Mouse (Mus musculus) erythroid progenitor cell, adult 5-6 weeks (primary cell): ENCODE results near the gene Rorc. TPM values are rescaled to one million over a fixed set of nuclear protein-coding genes. Genes with fewer than 3 reads are reported as not detected.

Source experiments
- ATAC-seq: replicated peaks from 2 replicates; pipeline ENCODE4 v1.8.0; 2016; ENCODE audit warnings: moderate number of reproducible peaks, mild to moderate bottlenecking, moderate TSS enrichment, inconsistent platforms; ENCODE audit not compliant: poor library complexity, low FRiP score, severe bottlenecking
- total RNA-seq, 2 experiments: library from RNA; stranded (forward) in 1 of 2; stranded (reverse) in 1 of 2; fragments of 150-400 nt in 1 of 2; fragments of 186-747, 209-891 nt in 1 of 2; gene quantifications; 2 replicates each; pipeline versions ENCODE4 v1.2.3 to v1.2.4; 2015 to 2017; ENCODE audit warnings: low replicate concordance in 2 of 2

Rorc gene
- total RNA-seq (2015; ENCODE audit: low replicate concordance), result 2.2 TPM in 1 of 2 replicates, not detected in the other
- not detected in 2 replicates for total RNA-seq (2017; ENCODE audit: low replicate concordance)

DNA sequence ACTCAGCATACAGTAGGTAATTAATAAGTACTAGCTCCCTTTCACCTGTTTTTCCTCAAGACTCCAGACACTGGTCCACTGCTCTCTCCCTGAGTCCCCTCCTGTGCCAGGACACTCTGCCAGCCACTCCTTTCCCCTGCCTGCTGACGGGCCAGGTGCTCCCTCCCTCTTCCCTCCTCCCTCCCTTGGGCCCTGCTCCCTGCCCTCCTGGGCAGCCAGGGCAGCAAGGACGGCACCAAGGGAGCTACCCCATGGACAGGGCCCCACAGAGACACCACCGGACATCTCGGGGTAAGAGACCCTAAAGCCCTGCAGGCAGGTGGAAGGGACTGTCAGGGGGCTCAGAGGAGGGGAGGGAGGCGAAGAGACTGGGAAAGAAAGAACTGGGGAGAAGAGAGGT is at the start of gene Rorc:
Gene Rorc, plus strand, starts transcription at position 154 of the 400 bp plus-strand sequence.
- no peak for ATAC-seq

DNA sequence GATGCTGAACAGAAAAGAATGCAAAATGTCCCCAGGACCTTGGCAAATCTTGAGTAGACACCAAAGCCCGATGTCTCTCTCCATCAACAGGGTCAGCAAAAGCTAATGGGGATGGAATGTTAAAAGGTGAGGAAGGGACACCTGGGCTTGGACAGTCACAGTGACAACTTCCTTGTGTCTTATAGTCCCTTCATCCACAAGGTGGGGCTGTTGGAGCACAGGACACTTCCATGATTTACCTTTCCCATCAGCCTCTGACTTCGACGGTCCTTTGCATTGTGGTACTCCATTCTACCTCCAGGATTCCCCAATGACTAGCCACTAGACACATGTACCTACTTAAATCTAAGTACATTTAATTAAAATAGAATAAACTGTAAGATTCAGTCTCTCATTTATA is 43.9 kb upstream of the Rorc start:
- ATAC-seq, result no peak

DNA sequence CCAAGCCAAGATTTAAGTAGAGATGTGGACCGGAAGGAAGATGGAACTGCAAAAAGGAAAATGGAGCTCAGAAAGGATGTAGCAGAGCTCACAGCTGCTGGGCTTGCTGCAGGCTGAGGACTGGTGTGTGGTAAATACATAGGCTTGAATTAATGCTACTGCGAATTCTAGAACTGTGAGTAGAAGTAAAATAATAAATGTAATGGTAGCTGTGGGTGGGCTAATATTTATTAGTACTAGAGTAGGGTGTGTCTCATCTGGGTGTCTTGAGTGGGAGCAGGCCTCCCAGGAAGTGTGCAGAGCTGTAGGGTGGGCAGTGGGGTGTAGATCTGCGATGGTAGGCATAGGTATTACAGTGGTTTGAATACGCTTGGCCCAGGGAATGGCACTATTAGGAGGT is 38.2 kb upstream of the Rorc start:
- ATAC-seq, result 0 out of 2 replicates have a peak, but pooled peaks have one; percentile 52

DNA sequence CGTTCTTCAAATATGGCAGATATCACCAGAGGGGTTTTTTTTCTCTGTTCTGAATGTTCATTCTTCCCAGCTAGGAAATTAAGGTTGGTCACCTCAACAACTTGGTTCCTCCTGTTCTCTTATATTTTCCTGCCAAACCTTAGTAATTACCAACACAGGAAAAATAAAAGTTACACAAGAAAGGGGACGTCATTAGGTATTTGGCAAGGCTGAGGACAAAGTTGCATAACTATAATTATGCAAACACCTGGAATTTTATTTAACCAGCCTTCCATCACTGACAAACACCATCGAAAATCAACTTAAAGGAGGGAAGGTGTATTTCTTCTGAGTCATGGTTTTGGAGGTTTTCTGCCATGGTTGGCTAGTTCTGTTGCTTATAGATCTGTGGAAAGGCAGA is 34.1 kb upstream of the Rorc start:
- ATAC-seq, result no peak

DNA sequence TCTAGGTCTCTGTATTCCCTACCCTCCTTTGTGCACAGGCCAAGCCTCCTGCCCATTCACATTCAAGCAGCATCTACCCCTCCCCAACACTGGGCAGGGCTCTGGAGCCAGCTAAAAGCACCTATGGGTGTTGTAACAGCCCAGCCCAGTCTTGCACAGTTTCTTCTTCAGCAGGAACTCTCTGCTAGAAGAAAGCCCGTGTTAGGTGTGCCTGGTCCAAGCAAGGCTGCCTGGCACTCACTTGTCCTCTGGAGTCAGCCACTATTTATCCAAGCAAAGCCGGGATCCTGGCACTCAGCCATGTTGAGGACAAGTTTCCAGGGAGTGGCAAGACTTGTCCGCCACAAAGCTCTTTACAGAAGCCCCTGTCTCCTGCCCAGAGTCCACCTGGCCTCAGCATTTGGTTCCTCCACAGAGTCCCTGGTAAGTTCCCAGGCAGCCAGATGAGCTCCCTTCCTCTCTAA is 30.6 kb upstream of the Rorc start, which contains the start of gene Them5:
Gene Them5, plus strand, starts transcription at position 141 of the 464 bp plus-strand sequence.
- ATAC-seq, result no peak

DNA sequence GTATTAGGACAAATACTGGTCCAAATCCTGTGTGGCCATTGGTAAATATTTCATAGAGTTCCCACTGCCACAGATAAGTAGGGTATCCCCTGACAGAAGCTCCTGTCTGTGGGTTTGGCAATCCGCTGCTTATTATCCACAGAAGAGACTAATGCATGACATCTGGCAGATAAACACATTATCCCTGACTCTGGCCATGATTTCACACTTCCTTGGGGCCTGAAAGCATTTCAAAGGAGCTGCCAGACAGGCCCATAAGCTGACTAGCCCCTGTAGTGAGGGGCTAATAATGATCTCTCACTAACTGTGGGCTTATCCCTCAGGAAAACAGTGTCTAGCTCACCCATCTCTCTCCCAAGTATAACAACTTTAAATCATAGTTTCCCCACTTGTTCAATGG is 30.0 kb upstream of the Rorc start:
- ATAC-seq, result no peak

DNA sequence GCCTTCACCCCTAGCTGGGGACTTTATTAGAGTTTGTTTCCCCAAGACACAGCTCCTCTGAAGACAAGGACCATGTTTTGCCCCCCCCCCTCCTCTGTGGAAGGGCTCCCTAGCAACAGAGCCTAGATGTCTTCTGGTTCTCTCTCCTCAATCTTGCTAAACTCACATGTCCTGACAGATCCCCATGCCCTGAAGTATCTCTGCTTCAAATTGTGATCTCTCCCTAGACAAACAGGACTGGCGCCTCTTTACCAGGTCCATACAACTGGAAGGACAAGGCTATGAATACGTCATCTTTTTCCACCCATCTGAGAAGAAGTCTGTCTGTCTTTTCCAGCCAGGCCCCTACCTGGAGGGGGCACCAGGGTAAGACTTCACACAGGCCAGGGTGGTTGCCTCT is 28.4 kb upstream of the Rorc start:
- no peak for ATAC-seq

DNA sequence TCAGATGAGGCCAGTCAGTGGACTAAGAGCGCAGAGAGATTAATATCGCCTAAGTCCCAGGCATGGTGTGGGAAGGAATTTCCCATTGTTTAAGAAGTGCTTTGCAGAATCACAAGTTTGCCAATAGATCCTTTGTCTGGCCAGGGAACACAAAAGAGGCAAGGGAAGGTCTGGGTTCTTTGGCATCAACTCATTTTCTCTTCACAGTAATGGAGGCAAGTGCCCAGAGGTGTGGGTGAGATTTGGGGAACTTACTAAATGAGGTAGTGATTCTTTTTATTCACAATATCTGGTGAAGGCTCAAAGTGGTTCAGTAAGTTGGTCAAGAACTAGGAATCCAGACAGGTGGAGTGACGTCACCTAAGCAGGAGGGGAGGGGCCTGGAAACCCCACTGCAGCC is 27.7 kb upstream of the Rorc start:
- no peak for ATAC-seq

DNA sequence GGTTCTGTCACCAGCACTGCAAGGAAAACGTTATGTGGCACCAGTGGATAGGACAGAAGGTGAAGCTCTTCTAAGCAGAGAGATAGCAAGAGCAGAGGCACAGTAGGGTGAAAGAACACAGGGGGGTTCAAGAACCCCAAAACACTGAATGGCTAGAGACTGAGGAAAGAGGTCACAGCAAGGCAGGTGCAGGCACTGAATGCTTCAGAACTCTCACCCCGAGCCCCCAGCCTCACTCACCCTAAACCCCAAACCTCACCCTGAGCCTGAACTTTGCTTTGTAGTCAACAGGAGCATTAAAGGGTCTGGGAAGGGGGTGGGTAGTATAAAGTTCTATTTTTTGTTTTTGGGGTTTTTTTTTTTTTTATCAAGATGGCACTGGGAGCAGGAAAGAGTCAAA is 24.4 kb upstream of the Rorc start:
- ATAC-seq, result no peak

DNA sequence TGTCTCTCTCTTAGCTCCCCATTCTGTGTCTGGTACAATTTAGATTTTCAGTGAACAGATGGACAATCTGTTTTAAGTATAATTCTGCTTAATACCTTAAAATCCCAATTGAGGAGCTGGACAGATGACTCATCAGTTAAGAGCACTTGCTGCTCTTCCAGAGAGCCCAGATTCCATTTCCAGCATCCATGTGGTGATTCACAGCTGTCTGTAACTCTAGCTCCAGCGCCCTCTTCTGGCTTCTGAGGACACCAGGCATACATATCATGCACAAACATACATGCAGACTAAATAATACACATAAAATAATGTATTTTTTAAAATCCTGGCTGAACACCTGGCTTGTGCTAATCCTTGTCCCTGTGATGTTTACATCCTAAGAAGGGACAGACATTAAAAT is 11.8 kb upstream of the Rorc start:
- ATAC-seq, result no peak

DNA sequence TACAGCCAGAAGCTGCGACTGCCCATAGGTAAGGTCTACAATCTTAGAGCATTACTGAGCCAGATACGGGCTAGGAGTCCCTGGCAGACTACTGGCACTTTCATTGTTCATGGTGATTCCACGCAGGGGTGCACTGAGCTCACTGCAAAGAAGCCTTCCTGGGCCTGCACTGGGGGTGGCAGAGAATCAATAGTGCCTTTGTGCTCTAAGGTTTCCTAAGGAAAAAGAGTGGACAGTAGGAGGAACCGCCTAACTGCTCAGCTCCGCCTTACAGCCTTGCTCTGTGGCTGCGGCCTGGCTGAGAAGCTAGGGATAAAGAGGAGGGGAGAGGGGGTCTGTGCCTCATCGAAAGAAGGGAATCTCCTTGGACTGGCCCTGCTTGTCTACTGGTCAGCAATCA is 10.5 kb upstream of the Rorc start, which contains the start of gene C2cd4d:
Gene C2cd4d, plus strand, starts transcription at position 301 of the 400 bp plus-strand sequence.
- no peak for ATAC-seq

DNA sequence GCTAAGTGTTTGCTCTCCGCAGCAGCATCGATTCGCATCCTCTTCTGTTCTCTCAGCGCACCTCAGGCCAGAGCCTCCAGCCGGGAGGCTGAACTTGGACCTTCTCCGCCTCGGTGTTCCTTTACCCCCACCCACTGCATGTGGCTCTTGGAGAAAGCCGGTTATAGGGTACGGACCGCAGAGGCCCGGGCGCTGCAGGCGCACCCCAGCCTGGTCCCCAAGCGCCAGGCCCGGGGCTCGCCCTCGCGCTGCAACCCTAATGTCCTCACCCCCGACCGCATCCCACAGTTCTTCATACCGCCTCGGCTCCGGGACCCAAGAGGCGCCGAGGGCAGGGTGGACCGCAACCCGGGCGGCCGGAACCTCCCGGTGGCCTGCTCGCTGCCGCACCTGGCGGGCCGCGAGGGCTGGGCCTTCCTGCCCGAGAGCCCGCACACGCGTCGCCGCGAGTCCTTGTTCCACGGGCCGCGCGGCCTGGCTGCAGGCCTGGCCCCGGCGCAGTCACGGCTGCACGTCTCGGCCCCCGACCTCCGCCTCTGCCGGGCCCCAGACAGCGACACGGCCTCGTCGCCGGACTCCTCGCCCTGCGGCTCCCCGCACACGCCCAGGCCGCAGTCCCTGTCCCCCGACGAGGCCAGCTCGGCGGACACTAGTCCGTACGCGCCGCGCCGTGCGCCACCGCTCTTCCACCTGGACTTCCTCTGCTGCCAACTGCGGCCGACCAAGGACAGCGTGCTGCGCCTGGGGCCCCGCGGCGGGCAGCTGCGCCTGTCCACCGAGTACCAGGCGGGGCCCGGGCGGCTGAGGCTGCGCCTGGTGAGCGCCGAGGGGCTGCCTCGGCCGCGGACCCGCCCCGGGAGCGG is 9.1 kb upstream of the Rorc start:
- no peak for ATAC-seq

DNA sequence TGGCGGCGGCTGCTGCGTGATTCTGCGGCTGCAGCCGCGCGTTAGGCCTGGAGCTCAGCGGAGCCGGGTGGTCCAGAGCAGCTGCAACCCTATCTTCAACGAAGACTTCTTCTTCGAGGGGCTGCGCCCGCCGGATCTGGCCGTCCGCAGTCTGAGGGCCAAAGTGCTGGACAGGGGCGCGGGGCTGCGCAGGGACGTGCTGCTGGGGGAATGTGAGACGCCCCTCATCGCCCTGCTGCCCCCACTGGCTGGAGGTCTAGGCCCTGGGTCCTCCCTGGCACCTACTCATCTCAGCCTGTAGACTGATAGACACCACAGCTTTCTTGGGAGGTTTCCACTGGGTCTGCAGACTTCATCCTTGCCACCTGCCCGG is 8.5 kb upstream of the Rorc start:
- no peak for ATAC-seq

DNA sequence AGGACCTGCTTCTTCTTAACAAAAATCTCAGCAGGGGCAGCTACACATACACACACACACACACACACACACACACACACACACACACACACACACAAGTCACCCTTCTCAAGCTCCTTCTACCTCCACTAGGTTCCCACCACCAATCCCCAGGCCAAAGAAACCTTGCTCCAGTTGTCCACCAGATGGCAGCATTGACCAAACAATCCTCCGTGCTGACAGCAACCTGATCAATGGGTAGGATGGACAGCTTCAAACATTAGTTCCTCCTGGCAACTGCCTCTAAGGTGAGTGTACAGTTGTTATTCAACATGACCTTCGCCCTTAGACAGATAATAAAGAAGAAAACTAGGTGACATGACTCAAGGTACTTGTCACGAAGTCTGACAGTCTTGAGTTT is 5.8 kb upstream of the Rorc start:
- ATAC-seq, result 0 out of 2 replicates have a peak, but pooled peaks have one; percentile 62

DNA sequence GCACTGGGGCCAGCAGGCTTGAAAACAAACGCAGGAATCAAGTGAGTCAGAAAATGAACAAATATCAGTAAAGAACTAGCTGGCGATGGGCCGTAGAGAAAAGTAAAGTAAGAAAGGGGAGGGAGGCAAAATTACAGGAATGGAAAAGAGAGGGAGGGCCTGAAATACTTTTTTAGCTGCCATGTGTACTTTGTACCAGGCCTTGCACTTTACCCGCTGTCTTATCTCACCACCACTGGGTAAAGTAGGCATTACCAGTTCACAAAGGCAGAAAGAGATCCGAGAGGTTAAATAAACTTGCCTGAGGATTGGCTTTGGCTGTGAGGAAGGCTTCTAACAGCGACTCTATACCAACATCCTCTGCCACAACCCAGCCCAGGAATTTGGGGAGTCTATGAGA is 5.1 kb upstream of the Rorc start:
- ATAC-seq, result no peak

DNA sequence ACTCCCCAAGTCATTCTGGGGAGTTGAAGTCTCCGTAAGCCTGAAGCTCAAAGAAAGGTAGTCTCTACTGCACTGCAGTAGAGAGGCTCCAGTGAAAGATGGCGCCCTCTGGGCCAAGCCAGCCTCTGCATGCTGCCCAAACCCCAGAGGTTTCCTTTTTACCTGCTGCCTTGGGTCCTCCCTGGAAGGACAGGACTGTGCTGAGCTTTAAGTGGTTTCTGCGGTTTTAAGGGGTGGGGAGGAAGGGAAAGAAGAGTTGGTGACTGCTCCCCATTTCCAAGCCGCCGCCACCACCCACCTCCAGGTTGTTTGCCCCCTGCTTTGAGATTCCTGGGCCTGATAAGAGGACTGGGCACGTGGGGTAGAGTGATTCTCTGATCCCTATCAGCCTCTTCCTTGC is 4.0 kb upstream of the Rorc start:
- no peak for ATAC-seq

DNA sequence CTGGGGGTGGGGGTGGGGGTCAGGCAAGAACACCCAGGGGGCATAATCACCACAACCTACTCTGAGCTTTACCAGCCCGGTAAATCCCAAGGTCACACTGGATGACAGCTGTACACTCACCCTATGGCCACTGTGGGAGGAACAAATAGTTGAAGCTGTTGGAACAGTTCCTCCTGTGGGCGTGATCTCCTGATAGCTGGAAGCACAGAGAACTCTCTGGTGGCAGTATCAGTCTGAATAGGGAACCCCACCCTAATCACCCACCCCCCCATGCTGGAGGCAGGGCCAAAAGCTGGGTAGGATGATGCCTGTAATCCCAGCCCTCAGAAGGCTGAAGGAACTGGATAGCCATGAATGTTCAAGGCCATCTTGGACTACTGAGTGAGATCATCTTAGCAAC is 2.9 kb upstream of the Rorc start:
- ATAC-seq, result no peak

DNA sequence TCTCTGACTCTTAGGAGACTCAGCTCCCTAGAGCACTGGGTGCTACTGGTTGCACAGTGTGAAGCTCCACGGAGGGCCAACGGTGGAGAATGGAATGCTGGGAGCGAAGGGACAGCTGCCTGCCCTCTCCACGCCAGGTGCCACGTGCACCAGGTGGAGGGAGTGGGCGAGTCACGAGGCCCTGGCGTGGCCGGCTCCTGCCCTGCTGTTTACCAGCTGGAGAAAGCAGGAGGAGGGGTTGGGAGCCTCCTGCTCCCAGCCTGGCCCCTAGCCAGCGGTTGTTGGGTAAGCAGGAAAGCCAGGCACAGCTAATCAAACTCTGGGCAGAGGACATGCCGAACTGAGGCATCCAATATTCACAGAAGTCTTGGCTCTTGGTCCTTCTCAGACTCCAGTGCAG is 957 bp upstream of the Rorc start:
- no peak for ATAC-seq

DNA sequence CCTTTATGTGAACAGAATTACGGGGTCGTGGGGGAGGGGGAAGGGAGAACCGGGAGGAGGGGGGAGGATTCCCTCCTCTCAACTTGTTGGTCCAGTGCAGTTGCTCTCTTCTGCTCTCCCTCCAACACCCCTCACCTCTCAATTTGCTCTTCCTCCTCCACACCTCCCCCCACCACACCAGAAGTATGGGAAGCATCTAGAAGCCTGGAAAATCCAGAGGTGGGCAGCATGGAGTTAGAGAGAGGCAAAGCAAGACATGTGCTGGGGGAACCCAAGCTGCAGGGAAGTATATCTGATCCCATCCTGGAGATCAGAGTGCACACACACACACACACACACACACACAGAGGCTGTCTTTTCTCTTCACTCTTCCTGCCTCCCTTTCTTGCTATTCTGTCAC is 556 bp upstream of the Rorc start:
- no peak for ATAC-seq

DNA sequence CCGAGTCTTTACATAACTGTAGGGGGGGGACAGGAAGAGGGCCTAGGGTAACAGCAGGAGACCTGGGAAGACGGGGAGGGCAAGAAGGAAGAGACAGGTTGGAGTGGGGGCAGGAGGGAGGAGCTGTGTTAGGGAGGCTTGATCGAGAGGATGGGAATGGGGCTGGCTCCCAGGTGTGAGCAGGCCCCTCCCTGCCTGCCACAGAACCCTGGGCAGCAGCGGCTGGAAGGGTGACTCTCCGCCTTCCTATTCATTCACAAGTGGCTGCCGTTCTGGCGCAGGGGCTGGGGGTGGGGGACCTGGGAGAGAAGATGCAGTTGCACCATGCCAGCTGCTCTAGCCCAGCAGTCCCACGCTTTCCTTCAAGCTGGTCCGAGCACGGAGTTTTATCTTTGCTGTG is 496 bp downstream of the Rorc start:
- ATAC-seq, result no peak

DNA sequence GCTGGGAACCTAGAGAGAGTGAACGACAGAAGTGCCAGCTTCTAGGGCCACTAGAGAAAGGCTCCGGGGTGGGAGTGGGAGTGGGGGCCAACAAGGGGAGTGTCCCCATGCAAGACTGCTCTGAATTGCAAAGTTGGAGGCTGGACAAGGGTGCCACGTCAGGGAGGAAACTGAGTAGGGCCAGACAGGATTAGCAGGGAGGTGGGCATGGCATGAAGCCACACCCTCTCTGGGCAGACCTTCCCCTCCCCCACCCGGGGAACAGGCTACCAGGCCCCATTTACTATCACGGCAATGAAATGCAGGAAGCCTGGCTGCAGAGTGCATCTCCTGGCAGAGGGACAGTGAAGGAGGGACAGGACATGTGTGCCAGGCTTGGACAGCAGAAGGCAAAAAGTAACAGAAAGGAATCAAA is 1.0 kb downstream of the Rorc start:
- no peak for ATAC-seq

DNA sequence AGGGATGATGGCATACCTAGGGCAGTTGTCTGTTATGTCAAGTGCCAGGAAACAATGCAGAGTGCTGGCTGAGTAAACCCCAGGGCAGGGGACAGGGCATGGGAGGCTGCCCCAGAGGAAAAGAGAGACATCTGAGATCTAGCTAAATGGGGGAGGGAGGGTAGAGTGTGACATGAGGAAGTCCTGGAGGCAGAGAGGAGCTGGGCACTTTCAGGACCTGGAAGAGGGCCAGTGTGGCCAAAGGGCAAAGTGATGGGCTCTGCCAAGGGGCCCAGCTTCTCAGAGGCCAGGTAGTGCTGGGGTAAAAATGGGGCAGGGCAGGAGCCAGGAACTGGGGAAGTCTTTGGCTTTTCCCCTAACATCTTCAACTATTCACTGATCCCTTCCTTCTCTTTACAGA is 2.0 kb downstream of the Rorc start:
- ATAC-seq, result no peak
